Mouse (Mus musculus) ovary, postnatal 36 days (tissue): ENCODE measurements at regions not wholly inside any gene's neighbourhood (a gene's known extent, or its start where the extent isn't known, plus 50 kb on each side); places are given as distances from the start of the nearest gene placed in this dataset.

Source experiments
- DNase-seq: peaks from one replicate; pipeline ENCODE4 v3.0.0; 2022; ENCODE audit warnings: low spot score, mixed read lengths

DNA sequence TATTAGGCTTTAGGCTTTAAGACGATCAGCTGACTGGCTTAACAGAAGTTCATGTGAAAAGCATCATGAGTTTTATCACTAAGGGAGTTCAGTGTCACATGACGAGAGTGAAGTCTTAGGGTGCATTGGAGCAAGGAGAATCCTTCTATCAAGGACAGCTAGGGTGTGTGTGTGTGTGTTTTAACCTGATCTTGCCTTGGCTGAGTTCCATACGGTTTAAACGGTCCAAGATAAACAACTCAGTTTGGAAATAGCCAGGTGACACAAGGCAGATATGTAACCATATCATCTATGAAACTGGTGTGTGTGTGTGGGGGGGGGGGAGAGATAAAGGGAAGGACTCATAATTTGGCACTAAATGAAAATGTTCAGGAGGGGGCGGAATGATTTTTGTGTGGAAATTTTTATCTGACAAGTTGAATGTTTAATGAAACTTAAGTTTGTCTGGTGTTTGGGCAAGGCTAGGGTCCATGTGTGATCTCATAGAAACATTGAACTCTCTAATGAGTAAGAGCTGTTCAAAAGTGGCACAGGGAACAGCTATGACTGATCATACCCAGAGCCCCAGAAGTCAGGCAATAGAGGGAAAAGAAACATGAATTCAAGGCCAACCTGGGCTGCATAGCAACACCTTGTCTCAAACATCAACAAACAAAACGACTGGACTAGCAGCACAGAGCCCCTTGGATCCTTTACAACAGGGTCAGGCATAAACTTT lies 132.2 kb upstream of the Map3k1 start:
- DNase-seq = no peak

DNA sequence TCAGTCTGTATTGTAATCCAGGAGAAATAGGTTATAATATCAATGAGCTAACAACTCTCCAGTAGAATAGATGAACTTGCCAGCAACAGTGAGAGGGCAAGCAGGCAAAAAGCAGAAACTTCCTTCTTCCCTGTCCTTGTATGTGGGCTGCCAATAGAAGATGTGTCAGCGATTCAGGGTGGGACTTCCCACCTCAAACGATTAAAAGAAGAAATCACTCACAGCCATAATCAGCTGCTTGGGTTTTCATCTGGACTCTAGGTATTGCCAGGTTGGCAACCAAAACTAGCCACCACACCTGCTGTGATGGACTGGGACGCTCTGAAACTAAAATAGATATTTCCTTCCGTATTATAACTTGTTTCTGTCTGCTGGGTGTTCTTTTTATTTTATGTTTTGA lies 133.2 kb upstream of the Map3k1 start:
- DNase-seq = no peak

- no peak for DNase-seq
Observed at GRCm38 (mm10) chr13:111943392-111944088, 134.7 kb upstream of the Map3k1 start.

DNA sequence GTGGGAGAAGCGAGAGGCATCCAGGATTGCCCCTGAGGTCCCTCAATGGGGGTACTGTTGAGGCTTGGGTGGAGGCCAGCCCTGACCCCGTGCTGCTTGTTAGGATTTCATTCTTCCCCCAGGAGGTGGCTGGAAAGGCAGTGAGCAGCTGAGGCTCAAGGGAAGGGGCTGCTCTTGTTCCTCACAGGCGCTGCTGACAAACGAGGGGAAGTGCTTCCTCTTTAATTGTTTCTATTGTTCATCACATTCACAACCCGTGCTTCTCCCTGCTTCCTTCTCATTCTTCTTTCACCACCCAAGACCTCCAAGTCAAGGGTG lies 135.3 kb upstream of the Map3k1 start:
- no peak for DNase-seq

DNA sequence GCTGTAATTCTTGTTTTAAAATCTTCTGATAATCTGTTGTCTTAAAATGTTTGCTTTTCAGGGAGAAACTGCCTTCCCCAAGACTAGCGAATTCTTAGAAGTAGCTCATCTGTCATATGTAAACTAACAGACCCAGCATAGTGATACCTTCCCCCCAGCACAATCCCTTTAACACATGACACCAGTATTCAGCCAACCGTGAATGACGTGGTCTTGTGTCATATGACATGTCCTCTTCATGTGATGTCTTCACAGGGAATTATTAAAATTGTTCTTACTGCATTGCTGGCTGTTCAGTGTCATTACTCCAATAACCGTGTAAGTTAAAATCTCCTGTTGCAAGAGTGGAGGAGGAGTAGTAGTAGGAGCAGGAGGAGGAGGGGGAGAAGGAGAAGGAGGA lies 137.5 kb upstream of the Map3k1 start:
- no peak for DNase-seq

DNA sequence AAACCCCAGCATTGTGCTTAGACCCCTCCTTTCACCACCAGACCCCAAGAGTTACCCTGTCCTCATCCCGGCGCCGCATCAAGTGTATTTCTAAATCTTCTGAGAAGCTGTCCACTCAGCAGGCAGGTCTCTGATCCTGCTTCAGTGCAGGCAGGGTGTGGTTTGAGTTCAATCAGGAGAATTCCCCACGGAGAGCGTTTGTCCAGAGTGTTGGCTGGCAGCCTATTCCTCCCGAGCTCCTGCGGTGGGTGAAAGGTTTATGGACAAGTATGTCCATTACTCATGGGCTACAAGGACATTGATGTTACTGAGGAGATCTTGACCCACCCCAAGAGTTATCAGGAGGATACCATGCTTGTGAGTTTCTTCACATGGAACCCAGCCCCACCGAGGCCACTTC lies 138.0 kb upstream of the Map3k1 start:
- no peak for DNase-seq

DNA sequence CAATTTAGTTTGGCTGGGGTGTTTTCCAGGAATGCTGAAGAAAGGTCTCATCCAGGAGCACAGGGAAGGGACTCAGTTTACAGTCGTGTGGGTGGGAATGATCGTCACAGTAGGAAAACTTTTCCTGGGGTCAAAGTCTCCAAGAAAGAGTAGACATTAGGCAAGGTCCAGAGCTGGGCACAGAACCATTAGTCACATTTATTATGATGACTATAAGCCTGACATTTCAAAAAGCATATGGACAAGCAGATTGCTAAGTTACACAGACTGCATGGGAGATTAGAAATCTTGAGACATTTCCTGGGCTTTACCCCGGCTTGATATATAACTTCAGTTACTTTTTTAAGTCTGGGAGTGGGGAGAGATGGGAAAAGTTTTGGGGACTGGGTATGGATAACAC lies 139.6 kb upstream of the Map3k1 start:
- DNase-seq = no peak

- DNase-seq = no peak
Observed at GRCm38 (mm10) chr13:111950042-111950441, 141.2 kb upstream of the Map3k1 start.

GRCm38 (mm10) chr13:111953860-111954519 lies 145.2 kb upstream of the Map3k1 start:
- no peak for DNase-seq

DNA sequence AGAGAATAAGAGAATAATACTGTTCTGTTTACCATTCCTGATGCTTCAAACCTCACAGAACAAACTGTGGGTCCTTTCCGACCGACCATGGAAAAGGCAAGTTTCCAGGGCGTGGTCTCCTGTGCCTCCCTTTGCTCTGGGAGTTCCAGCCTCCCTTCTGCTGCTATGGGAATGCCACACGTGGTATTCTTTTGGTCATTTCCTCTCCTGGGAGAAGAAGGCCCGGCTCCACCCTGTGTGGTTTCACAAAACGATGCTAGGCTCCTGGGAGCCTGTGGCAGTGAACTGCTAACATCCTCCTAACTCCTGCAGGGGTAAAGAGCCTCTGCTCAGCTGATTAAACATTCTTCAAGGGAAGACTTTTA lies 145.7 kb upstream of the Map3k1 start:
- no peak for DNase-seq

GRCm38 (mm10) chr13:111957118-111957517 lies 148.3 kb upstream of the Map3k1 start:
- no peak for DNase-seq

DNA sequence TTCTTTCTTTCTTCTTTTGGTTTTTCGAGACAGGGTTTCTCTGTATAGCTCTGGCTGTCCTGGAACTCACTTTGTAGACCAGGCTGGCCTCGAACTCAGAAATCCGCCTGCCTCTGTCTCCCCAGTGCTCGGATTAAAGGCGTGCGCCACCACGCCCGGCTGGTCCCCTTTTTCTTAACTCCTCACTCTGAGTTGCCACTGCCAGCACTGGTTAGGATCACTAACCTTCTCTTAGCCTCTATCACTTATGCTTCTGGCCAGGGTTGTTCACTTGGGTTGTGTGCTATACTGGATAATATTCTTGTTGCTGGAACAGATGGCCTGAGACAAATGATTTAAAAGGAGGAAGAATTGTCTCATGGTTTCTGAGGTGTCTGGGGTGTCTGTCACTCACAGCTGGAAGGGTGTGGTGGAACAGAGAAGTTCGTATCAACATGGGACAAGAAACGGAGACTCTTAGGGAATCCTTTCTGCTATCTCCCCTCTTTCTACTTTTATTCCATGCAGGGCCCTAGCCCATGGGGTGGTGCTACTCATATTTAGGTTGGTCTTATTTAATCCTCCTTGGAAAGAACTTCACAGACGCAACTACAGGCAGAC lies 149.0 kb upstream of the Map3k1 start:
- no peak for DNase-seq

GRCm38 (mm10) chr13:111958421-111958820 lies 149.6 kb upstream of the Map3k1 start:
- no peak for DNase-seq

- no peak for DNase-seq
Observed at GRCm38 (mm10) chr13:111960036-111960435, 151.2 kb upstream of the Map3k1 start.

DNA sequence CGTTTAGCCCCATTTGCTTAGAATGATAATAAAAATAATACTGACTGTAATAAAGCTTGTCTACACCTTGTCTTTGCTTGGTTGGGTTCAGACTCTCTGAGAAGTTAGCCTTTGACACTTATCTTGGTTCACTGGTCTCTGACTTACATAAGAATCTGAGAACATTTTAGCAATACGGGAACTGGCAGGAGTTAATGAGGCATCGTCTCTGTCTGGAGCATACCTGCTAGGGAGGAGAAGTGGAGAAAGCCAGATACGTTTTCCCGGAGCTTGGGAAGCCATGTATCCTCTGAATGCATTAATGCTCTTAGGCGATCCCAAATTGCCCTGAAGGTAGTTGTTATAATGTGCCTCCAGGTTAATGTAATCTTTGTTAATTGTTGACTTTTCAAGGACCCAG lies 152.6 kb upstream of the Map3k1 start:
- DNase-seq = no peak

DNA sequence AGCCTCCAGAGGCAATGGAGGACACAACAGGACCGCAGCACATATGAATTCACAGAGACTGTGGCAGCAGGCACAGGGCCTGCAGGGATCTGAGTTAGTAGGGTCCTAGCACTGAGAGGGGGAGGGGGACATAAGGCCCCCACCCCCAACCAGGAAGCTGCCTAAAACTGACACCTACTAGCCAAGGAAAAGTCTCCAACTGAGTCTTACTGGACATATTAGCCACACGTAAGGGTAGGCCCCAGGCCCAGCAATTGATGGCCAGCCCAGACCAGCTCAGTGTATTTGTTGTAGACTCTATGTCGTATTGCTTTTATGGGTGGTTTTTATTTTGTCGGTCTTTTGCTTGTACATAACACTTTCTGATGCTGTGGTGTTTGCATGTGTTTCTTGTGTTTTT lies 153.4 kb upstream of the Map3k1 start:
- DNase-seq = no peak

- DNase-seq = no peak
Observed at GRCm38 (mm10) chr13:111966113-111966512, 157.3 kb upstream of the Map3k1 start.

DNA sequence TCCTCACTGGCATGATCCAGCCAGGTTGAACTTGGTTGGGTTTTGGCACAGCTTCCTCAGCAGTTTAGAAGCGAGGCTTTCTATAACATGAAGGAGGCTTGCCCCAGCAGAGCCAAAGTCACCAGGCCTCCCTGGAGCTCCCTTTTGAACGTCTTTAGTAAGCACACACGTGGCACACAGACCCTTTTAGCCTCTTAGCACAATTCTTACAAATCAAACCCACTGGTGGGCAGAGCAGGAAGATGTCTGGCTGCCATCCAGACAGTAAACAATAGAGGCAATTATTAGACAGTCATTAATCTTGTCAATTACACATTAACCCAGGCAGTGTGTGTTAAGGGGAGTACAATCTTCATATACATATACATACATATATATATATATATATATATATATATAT lies 157.8 kb upstream of the Map3k1 start:
- DNase-seq = no peak

GRCm38 (mm10) chr13:111968197-111968596 lies 159.4 kb upstream of the Map3k1 start:
- no peak for DNase-seq

DNA sequence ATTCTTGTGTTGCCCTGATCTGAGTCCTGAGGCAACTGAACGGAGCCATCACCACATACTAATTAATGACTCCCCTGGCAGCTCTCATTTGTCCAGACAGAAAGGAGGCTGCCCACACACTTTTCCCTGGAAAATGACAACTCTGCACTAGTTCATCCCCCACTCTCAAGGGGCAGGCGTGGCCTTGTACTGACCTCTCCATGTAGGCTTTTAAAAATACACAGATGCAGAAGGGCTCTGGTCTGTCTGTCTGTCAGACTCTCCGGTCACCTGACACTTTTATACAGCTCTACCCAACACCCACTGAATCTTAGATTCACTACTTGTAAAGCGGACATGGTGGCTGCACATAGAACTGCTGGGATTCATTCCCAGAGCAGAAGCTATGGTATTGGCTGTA lies 165.5 kb upstream of the Map3k1 start:
- no peak for DNase-seq

DNA sequence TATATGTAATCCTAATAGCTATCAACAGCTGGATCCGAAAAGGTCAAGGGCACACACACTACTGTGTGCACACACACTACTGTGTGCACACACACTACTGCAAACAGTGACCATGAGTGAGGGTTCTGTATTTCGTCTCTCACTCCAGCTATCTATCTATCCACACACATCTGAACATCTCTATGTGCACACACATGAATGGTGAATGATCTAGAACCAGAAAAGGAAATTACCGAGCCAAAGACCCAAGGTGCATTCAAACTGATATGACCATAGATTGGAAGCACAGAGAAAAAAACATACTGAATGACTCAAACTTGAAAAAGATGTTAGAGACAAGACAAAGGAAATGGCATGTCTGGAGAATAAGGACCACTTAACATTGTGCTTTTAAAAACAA lies 166.8 kb upstream of the Map3k1 start:
- DNase-seq = no peak

DNA sequence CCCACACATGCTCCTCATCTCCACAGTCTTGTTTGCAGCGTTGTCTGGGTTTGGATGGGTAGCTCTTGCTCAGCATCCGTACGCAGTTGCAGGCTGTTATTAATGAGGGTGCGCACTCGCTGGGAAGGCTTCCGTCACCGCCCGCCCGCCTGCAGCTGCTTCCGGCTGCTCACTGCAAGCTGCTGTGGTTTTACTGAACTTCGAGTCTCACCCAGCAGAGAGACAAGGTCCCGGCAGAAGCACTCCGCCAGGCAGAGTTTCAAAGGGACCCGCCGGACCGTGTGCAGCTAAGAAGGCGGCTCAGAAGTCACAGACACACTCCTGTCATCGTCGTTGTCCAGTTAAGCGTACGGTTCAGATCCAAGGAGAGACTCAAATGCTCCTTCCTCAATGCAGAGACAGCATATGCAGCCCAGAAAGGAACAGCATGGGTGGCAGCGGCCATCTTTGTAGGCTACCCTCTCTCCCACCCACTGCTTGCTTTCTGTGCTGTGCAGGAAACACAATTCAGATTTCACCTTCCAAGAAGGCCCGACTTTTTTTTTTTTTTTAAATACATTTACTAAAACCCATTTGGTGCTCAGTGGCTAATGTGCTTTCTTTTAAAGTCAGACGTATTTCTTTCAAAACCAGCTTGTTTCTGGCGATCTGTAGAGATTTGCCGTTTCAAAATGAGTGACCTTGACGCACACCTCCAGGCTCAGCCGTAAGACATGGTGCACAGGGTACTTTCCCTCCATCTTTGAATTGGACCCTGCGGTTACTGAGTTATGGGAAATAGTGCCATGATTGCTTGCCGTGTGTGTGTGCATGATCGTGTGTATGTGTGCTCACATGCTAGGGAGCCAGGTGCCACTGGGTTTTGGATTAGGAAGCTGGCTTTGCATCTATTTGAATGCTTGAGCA lies 169.2 kb upstream of the Map3k1 start:
- DNase-seq = no peak
